Mouse (Mus musculus) macrophage (primary cell): ENCODE data around the gene Klk1b27. TPM values are rescaled to one million over a fixed set of nuclear protein-coding genes. Genes with fewer than 3 reads are reported as not detected.
"Not testable (repeated sequence)": the region's sequence is repeated elsewhere in the genome, so short reads cannot be mapped to it uniquely, and the experiment has no call there.

ENCODE experiments used
- H3K27ac ChIP-seq: fragments of 350-480 bp; formaldehyde crosslinking; 2 replicates; pipeline ENCODE4 v1.9.0; 2021
- H3K36me3 ChIP-seq: fragments of 350-480 bp; formaldehyde crosslinking; 2 replicates; pipeline ENCODE4 v1.9.0; 2021; ENCODE audit errors: inconsistent target
- H3K4me3 ChIP-seq: fragments of 350-480 bp; formaldehyde crosslinking; 2 replicates; pipeline ENCODE4 v1.9.0; 2021; ENCODE audit errors: inconsistent target
- H3K79me2 ChIP-seq: fragments of 350-480 bp; formaldehyde crosslinking; 2 replicates; pipeline ENCODE4 v1.9.0; 2021; ENCODE audit errors: inconsistent target
- WGBS: methylation state at CpG from one replicate; pipeline ENCODE4 v1.1.7; 2026; ENCODE audit warnings: inconsistent platforms; ENCODE audit not compliant: missing documents; 5-methylcytosine and 5-hydroxymethylcytosine counted together
- polyA plus RNA-seq: library from polyadenylated mRNA; stranded (reverse); fragments of 250-400 nt; gene quantifications from 3 replicates; pipeline ENCODE4 v1.2.4, GENCODE M21; 2018; ENCODE audit warnings: inconsistent platforms
- total RNA-seq, 78 experiments: library from RNA; depleted of rRNA; stranded (reverse); fragments of 250-400 nt; gene quantifications; 1 replicate in 9 of 78; 2 replicates in 24 of 78; 3 replicates in 43 of 78; 4 replicates in 2 of 78; pipeline ENCODE4 v1.2.4; 2018; ENCODE audit warnings: inconsistent platforms in 56 of 78

Gene Klk1b27
- not detected for total RNA-seq (2018; cell fraction: chromatin; rRNA removed)
- total RNA-seq (2018; cell fraction: cytosol; rRNA removed), result 1 to 10 TPM in 5 of 26 experiments, under 1 TPM in 18, not detected in 3; 0.17 to 1.2 (median 0.42) TPM
- not detected for total RNA-seq (2018; cell fraction: nucleus; rRNA removed)
- 0.66 to 0.87 TPM in 2 of 3 replicates, not detected in the other for polyA plus RNA-seq

DNA sequence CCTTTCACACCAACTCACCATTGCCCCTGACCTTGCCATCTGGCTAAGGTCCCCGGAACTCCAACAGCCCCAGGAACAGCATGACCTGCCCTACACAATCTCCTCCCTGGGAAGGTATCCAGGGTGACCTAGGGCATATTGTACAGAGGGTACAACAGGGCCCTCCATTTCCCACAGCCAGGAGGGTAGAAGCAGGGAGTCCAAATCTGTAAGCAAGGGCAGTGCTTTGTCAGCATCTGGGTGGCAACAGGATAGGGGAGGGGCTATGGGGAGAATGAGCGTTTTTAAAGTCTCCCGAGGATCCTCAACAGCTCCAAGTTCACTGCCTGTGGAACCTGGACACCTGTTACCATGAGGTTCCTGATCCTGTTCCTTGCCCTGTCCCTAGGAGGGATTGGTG is at the start of gene Klk1b27:
Gene Klk1b27, plus strand, starts transcription at position 301 of the 400 bp plus-strand sequence.
- WGBS, result 73% methylated on average over 3 of the region's 3 CpGs
- not testable (repeated sequence) for H3K79me2 ChIP-seq, H3K36me3 ChIP-seq, H3K4me3 ChIP-seq, H3K27ac ChIP-seq

DNA sequence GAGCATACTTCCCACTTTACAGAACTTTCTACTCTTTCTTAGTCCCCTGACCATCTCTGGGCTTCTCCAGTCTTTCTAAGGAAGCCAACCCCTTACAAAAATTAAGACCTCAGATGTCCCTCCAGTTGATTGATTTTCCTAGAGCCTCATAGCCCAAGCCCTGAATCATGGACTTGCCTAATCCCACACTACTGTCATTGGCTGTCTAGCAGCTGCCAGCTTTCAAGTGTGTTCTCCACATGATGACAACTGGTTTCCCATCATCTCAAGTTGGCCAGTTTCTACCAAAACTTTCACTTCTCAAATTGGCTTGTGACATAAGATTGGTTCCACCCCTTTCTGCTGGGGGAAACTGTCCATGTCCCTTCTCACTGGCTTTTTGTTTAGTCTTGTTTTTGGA is 47.2 kb upstream of the Klk1b27 start:
- peak overlapping the region; percentile 83 for H3K27ac ChIP-seq

DNA sequence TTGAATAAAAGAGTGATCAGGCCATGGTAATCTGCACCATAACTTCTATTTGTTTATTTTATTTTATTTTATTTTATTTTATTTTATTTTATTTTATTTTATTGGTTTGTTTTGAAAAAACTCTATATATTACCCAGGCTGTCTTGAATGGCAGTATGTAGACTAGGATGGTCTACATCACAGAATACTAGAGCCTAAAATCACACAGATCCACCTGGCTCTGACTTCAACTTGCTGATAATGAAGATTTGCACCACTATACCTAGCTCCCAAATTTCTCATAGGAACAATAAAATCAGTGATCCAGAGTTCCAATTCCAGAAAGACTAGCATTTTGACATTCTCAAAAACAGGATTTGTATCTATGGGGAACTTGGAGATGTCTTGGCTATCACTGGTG is 40.2 kb upstream of the Klk1b27 start, which contains the start of gene Klk1b26:
Gene Klk1b26, plus strand, starts transcription at position 301 of the 400 bp plus-strand sequence.
- not testable (repeated sequence) for H3K79me2 ChIP-seq, H3K4me3 ChIP-seq, H3K27ac ChIP-seq, H3K36me3 ChIP-seq

More for the DNA sequence above, 47.2 kb upstream of the Klk1b27 start:
- Histone ChIP-seq H3K4me3 (no peak overlapping the region), H3K79me2 (no peaks in the 10 kb centered on the region), H3K36me3 (no peaks in the 10 kb centered on the region)

DNA sequence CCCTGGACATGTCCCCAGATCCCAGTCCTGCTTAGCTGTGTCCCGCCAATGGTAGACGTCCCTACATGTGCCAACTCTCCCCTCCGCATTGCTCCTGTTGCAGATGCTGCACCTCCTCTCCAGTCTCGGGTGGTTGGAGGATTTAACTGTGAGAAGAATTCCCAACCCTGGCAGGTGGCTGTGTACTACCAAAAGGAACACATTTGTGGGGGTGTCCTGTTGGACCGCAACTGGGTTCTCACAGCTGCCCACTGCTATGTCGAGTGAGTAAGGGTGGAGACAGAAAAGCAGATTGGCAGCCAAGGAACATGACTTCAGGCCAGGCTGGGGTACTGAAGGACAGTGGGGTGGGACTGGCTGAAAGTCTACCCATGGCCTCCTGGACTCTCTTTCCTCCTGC is 37.4 kb upstream of the Klk1b27 start:
- not testable (repeated sequence) for H3K27ac ChIP-seq, H3K4me3 ChIP-seq, H3K79me2 ChIP-seq, H3K36me3 ChIP-seq
- WGBS, result 83% methylated on average over 6 of the region's 6 CpGs

DNA sequence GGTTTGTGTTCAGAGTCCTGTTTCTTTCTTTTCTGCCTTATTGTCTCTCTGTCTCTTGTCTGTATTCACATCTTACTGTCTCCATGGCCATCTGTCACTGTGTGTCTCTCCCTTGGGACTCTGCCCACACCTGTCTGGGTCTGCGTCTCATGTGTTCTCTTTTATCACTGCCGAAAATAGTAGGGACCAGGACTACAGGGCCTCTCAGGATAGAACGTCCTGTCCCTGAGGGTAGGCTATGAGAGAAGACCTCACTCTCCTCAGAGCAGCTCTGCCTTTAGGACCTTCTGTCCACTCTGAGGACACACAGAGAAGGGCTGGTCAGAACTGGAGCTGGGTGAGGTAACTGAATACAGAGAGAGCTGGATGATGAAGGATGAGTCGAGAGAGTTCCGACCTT is 37.0 kb upstream of the Klk1b27 start:
- no peaks in the 10 kb centered on the region for H3K79me2 ChIP-seq
- H3K4me3 ChIP-seq, result no peak overlapping the region
- WGBS, result 86% methylated on average over 5 of the region's 5 CpGs
- H3K36me3 ChIP-seq, result no peaks in the 10 kb centered on the region
- H3K27ac ChIP-seq, result no peak overlapping the region

DNA sequence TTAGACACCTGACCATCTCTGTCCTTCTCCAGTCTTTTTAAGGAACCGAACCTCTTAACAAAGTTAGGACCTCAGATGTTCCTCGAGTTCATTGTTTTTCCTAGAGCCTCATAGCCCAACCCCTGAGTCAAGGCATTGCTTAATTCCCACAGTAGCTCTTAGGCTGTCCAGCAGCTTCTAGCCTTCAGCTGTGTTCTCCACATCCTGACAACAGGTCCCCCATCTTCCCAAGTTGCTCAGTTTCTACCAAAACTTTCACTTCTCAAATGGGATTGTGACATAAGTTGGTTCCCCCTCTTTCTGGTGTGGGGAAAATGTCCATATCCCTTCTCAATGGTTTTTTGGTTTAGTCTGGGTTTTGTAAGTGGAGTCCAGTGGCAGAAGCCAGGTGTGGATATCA is 20.0 kb downstream of the Klk1b27 start:
- no peaks in the 10 kb centered on the region for H3K79me2 ChIP-seq
- WGBS, result 79% methylated on average over 2 of the region's 2 CpGs
- no peak overlapping the region for H3K4me3 ChIP-seq
- H3K36me3 ChIP-seq, result no peaks in the 10 kb centered on the region
- H3K27ac ChIP-seq, result no peak overlapping the region

DNA sequence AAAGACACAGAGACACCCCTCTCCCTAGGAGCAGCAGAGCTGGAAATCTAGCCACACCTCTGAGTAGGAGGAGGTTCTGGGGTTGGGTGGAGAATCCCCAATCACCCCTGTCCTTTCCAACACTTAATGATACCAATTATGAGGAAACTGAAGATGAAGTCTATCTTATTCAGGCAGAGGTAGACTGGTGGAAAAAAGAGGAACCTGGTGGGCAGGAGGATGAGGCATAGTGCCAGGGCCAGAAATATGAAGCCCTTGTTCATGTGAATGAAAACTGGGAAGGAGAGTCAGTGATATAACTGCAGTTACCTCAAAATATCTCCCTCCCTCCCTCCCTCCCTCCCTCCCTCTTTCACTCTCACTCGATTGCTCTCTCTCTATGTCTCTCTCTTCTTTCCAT is 25.6 kb downstream of the Klk1b27 start:
- no peaks in the 10 kb centered on the region for H3K79me2 ChIP-seq
- 40% methylated on average over 1 of the region's 1 CpGs for WGBS
- H3K4me3 ChIP-seq, result no peak overlapping the region
- H3K36me3 ChIP-seq, result no peaks in the 10 kb centered on the region
- no peak overlapping the region for H3K27ac ChIP-seq

DNA sequence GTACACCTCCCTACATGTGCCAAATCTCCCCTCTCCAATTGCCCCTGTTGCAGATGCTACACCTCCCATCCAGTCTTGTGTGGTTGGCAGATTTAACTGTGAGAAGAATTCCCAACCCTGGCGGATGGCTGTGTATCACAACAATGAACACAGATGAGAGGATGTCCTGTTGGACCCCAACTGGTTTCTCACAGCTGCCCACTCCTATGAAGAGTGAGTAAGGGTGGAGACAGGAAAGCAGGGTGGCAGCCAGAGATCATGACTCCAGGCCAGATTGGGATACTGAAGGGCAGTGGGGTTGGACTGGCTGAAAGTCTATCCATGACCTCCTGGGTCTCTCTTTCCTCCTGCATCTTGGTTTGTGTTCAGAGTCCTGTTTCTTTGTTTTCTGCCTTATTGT is 44.0 kb downstream of the Klk1b27 start:
- H3K4me3 ChIP-seq, result no peak overlapping the region
- 87% methylated on average over 1 of the region's 1 CpGs for WGBS
- H3K36me3 ChIP-seq, result no peaks in the 10 kb centered on the region
- H3K27ac ChIP-seq, result no peak overlapping the region
- no peaks in the 10 kb centered on the region for H3K79me2 ChIP-seq

DNA sequence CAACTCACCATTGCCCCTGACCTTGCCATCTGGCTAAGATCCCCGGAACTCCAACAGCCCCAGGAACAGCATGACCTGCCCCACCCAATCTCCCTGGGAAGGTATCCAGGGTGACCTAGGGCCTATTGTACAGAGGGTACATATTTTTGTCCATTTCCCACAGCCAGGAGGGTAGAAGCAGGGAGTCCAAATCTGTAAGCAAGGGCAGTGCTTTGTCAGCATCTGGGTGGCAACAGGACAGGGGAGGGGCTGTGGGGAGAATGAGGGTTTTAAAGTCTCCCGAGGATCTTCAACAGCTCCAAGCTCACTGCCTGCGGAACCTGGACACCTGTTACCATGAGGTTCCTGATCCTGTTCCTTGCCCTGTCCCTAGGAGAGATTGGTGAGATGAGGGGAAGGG is 49.9 kb downstream of the Klk1b27 start, which contains the start of gene Klk1b21:
Gene Klk1b21, plus strand, starts transcription at position 301 of the 400 bp plus-strand sequence.
- H3K36me3 ChIP-seq, H3K27ac ChIP-seq, H3K79me2 ChIP-seq, H3K4me3 ChIP-seq: not testable (repeated sequence)
- WGBS, result 78% methylated on average over 3 of the region's 3 CpGs

Other genes starting within 250 kb of the Klk1b27 start
- not detected in 3 replicates for gene Klk7, start 241.0 kb upstream of the Klk1b27 start, polyA plus RNA-seq
- not detected in 3 replicates for gene Klk6, start 227.8 kb upstream of the Klk1b27 start, polyA plus RNA-seq
- gene Klk5, start 210.3 kb upstream of the Klk1b27 start, polyA plus RNA-seq, result not detected in 3 replicates
- not detected in 3 replicates for gene Klk4, start 171.1 kb upstream of the Klk1b27 start, polyA plus RNA-seq
- gene Klk15, start 118.5 kb upstream of the Klk1b27 start, polyA plus RNA-seq, result not detected in 3 replicates
- gene Klk1b8, start 101.6 kb upstream of the Klk1b27 start, polyA plus RNA-seq, result not detected in 3 replicates
- gene Klk1b1, start 85.5 kb upstream of the Klk1b27 start, polyA plus RNA-seq, result 0.91 to 5.8 TPM (median 2.6 TPM) in 3 replicates
- gene Klk1b9, start 76.2 kb upstream of the Klk1b27 start, polyA plus RNA-seq, result 0.40 TPM in 1 of 3 replicates, not detected in the others
- 8.0 to 74.1 TPM (median 17.4 TPM) in 3 replicates for gene Klk1b11, start 56.4 kb upstream of the Klk1b27 start, polyA plus RNA-seq
- not detected in 3 replicates for gene Klk1b26, start 40.1 kb upstream of the Klk1b27 start, polyA plus RNA-seq
- not detected in 3 replicates for gene Klk1b21, start 50.0 kb downstream of the Klk1b27 start, polyA plus RNA-seq
- gene Klk1b22, start 60.4 kb downstream of the Klk1b27 start, polyA plus RNA-seq, result not detected in 3 replicates
- not detected in 3 replicates for gene Klk1b16, start 84.5 kb downstream of the Klk1b27 start, polyA plus RNA-seq
- gene Klk1b24, start 135.9 kb downstream of the Klk1b27 start, polyA plus RNA-seq, result not detected in 3 replicates
- gene Klk1b3, start 145.9 kb downstream of the Klk1b27 start, polyA plus RNA-seq, result not detected in 3 replicates
- gene Klk1b4, start 155.1 kb downstream of the Klk1b27 start, polyA plus RNA-seq, result not detected in 3 replicates
- not detected in 3 replicates for gene Klk1b5, start 163.7 kb downstream of the Klk1b27 start, polyA plus RNA-seq
- gene Klk1, start 173.1 kb downstream of the Klk1b27 start, polyA plus RNA-seq, result 0.30 TPM in 1 of 3 replicates, not detected in the others
- not detected in 3 replicates for gene Gm36864, start 183.9 kb downstream of the Klk1b27 start, polyA plus RNA-seq
- gene 1700028J19Rik, start 194.4 kb downstream of the Klk1b27 start, polyA plus RNA-seq, result 0.33 to 0.97 TPM (median 0.36 TPM) in 3 replicates
- 11.6 to 24.3 TPM (median 20.5 TPM) in 3 replicates for gene 2410002F23Rik, start 194.4 kb downstream of the Klk1b27 start, polyA plus RNA-seq
- gene Acp4, start 205.1 kb downstream of the Klk1b27 start, polyA plus RNA-seq, result not detected in 3 replicates
- not detected in 3 replicates for gene Gm15517, start 209.2 kb downstream of the Klk1b27 start, polyA plus RNA-seq